Mouse (Mus musculus): ENCODE data around the gene Vpreb3.

Vpreb3 gene

DNA sequence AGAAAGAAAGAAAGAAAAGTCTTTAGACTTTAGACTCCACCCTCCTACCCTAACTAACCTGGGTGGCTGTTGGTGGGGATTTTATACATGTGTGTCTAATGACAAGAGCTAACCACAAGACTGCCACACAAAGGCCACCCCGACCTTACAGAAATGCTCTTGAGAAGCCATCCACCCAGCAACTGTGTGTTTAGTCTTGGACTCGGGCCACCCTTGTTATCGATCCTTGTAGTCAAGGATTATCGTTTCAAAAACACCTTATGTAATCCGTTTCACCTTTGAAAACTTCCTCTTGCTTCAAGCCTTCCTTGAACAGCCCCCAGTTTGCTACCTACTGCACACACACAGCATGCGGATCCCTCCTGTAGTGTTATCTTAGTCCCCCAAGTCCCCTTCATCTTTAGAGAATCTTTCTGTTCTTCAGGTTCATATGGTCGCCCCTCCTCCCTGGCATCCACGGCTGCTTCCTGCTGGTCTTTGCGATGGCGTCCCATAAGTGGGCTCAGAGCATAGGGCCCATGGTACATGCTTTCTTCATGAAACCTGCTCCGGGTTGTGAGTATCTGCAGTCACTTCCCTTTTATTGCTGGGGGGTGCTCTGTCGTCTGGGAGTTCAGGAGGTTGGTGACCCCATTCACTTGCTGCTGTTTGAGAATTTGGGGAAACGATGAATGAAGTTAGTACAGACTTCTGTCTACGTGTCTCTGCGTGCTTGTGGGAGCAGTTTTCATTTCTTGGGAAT is at the start of gene Vpreb3:
Vpreb3 (plus strand) TSS at position 322 of the 742 bp plus-strand sequence.
- DNase-seq (ENCODE audit: low read depth) = no peak

DNA sequence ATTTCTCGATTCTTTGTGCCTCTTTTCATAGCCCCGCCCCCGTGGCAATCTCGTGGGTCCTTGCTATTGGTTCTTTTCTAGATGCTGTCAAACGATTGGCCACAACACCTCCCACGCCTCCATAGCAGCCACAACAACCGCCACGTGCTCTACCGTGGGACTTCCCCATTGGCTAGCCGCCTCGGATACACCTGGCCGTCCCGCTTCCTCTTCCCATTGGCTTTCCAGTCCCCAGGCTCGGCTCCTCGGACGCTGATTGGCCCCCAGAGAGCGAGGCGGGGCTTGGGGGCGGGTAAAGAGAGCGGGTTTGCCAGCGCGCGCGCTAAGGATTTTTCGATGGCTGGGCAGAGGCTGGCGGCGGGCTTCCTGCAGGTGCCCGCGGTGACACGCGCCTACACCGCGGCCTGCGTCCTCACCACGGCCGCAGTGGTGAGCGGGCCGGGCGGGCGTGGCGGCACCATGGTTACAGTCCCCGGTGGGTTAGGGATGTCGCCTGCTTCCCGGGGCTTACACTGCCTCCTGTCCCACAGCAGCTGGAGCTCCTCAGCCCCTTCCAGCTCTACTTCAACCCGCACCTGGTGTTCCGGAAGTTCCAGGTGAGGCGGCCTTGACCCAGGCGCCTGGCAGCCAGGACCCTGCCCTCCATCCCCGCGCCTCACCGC is 49.6 kb upstream of the Vpreb3 start, which contains the start of gene Derl3:
Derl3 (plus strand) TSS at position 325 of the 662 bp plus-strand sequence.
- peak; percentile 96 for DNase-seq (ENCODE audit: low read depth)

DNA sequence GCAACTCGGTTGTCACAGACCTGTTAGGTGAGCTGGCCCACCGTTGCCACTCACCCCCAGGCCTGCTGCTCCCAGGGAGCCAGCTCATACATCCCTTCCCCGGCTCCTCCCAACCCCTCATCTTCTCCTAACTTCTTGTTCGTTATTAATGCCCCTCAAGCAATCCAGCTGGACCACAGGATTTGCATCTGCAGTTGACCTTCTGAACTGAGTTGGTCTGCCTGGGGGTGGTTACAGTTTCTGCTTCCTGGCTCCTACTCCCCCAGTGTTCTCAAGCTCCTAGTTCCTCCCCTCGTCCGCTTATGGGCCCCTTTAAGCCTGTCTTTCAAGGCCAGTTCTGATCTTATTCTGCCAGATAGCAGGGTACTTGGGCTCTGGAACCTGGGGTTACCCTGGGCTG is 48.3 kb upstream of the Vpreb3 start:
- no peak for DNase-seq (ENCODE audit: low read depth)

DNA sequence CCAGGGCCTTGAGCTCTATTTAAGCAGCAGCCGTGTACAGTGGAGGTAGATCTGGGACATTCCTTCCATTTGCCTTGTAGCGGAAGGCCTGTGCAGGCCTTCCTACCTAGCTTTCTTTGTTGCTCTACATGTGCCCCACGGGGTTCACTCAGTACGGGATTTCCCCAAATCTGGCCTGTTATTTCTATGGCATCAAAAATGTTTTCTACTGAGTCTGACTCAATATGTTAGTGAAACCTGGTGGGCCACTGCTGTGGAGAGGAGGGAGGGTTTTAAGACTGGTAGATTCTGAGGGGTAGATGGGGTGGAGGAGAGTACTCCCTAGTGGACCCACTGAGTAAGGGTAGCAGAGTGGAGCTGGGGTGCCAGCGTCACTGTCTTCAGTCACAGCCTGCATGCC is 47.1 kb upstream of the Vpreb3 start:
- no peak for DNase-seq (ENCODE audit: low read depth)

DNA sequence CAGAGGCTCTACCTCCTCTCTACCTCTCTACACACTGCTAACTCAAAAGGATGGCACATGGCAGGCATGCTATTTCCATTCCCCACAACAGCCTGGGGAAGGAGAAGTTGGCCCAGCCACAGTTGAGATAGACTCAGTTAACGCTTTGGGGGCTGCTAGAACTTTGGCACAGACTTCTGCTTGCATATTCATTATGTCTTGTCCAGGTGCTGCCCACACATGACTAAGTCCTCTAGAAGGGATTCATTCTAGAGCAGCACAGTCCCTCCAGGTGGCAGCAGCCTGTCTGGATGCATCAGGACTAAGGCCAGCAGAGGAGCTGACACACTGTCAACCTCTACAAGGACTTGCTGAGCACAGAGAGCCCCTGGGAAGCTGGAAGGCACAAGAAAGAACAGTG is 46.6 kb upstream of the Vpreb3 start:
- DNase-seq (ENCODE audit: low read depth) = no peak

DNA sequence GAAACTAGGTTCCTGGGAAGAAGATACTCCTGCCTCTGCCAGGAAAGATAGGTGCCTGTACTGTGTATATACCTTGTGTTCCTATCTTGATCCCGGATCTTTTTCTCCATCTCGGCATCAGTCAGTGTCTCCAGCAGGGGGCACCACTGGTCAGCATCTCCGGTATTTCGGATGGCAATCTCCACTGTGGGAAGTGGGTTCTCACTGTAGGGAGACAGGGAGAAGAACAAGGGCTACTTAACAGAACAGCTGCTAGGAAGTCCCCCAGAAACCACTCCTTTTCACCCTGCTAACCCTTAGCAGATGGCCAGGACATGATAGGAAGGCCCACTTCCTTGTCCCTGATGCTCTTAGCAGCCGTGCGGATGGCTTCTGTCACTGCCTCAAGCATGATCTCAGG is 45.5 kb upstream of the Vpreb3 start:
- DNase-seq (ENCODE audit: low read depth) = peak; percentile 36

DNA sequence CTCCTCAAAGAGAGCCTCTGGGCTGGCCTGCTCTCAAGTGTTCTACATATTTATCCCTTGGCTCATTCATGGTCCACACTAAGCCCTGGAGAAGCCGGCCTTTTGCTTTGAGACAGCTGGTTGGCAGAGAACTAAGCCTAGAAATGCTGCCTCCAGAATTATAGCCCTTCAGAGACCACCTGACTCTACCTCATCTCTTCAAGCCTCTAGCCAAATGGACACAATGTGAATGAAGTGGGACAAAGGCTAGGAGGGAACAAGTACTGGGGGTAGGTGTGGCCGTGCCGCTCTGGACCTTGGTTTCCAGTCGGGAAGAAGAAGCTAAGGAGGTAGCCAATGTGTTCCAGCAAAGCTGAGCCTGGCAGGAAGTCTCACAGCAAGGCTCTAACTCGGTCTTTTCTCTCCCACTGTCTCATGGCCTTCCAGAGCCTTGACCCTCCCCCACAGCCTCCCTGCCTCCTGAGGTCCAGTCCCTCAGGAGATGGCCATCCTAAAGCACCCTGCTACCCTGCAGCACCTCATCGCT is 44.8 kb upstream of the Vpreb3 start:
- DNase-seq (ENCODE audit: low read depth) = no peak

DNA sequence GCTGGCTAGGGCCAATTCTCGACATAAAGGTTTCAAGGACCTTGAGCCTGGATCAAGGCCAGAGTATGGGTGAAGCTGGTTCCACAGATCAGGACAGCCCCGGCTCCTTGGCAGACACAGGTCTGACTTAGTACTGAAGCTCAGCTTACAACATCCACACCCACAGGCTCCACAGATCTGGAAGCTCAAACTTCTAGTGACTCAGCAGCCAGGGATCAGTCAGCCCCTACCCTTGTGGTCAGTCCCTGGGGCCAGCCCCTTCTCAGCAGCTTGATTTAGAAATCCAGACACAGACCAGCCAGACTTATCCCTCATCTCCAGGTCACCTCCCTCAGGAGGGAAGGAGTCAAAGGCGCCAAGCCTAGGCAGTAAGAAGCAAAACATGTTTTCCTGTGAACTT is 44.0 kb upstream of the Vpreb3 start:
- DNase-seq (ENCODE audit: low read depth) = no peak

DNA sequence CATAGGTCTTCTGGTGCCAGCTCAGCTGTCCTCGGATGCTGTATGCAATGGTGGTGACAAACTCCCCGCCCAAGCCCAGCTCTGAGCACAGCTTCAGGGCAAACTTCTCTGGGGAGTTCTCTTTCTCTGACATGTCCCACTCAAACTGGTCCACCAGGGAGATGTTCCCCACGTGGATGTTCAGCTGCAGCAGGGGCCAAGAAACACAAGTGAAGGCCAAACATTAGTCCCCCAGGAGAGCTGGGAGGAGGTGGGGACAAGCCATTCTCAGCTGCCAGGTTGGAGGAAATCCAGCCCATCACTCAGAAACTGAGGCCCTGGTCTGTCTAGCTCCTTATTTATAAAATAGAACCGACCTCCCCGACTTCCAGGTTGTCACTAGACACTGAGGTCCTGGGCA is 38.5 kb upstream of the Vpreb3 start:
- no peak for DNase-seq (ENCODE audit: low read depth)

DNA sequence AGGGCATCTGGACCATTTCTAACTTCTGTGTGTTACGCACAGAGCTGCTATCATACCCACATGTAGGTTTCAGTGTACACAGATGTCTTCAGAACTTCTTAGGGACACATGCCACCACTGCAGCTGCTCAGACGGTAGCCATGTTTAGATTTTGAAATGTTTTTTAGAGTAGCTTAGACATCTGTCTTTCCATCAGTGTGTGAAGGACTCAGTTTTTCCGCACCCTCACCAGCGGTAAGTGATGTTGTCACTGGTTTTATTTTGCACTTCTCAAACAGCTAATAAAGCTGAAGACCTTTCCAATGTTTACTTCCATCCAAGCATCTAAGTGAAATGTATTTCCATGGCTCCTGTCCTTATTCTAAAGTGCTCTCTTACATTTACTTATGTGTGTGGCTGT is 36.0 kb upstream of the Vpreb3 start:
- no peak for DNase-seq (ENCODE audit: low read depth)

DNA sequence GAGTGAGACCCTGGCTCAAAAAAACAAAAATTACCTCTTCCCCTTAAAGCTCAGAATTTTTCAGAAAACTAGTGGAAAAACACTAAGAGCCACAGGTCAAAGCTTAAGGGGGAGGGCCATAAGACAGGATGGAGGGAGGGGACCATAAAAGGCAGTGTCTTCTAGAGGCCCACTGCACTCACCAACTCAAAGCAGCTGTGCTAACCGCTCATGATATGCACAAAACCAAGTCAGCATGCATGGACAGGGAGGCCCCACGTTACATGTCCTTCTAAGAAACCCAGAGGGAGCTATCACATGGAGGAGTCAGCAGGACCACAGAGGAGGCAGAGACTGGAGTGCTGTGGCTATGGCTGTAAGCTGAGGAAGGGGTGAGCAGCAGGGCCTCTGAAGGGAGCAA is 32.2 kb upstream of the Vpreb3 start:
- no peak for DNase-seq (ENCODE audit: low read depth)

DNA sequence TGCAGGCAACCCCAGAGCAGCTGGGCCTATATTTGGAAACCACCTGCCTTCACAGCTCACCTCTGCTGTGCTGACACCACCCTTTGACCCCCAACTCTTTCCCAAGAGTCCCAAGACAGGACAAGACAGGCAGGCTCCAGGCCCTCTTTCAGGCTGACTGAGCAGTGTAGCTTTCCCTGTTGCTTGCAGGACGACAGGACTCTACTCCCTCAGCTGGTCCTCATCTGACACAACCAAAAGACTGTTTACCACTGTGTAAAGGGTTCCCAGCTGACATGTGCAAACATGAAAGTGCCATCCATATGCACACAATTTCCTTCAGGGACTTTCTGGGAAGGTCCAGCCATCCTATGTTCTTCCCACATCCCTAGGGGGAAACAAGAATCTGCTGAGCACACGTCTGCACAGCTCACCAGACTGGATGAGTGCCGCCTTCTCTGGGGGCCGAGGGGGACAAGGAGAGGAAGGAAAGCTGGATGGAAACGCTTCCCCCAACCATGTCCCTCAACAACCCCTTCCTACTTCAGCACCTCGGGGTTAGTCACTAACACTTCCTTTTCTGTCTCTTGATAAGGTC is 29.8 kb upstream of the Vpreb3 start:
- no peak for DNase-seq (ENCODE audit: low read depth)

DNA sequence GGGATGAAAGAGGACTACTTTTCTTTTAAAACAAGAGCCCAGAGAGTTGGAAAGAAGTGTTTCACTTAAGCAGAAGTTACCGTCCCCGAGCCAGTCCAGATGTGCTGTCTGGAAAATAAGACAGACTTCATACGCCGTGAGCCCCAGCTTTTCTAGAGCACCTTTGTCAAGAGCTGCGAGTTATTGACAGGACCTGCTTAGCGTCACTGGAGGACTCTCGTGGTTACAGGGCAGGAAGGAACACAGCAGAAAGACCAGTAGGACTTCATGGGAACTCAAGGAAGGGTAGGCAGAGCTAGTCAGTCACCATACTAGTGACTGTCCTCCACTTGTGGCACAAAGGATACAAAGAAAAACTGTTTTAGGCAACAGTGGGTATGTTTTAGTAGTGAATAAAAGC is 27.3 kb upstream of the Vpreb3 start:
- DNase-seq (ENCODE audit: low read depth) = no peak

DNA sequence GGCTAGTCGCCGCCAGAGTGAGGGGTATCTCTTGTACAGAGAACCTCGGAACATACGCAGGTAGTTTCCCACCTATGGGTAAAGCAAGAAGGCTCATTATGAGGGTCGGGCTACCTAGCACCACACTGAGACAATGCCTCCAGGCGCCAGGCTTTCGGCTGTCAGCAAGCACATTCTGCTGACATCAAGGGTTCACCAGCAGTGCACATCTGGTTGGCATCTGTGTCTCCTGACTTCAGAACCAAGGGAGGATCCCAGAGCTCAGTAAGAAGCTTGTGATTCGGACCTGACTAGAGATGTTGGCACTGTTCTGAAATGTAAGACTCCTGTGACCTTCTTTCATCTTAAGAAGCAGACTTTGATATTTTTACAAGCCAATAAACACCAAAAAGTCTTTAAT is 26.0 kb upstream of the Vpreb3 start:
- no peak for DNase-seq (ENCODE audit: low read depth)

DNA sequence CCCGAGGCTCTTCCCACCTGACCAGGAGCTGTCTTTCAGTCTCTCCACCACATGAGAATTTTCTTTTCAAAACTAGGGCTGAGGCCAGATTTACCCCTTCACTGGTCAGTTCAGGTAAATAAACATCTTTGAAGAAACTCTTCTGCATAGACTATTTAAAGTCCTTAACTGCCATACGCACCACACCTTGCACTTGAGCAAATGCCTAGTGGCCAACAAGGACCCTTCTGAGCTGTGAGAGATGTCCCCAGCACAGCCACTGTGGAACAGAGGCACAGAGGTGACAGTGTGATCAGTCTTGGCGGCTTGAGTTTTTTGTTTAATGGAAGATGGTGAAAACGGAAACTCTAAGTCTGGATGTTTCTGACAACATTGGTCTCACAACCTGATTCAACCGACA is 23.8 kb upstream of the Vpreb3 start:
- no peak for DNase-seq (ENCODE audit: low read depth)

DNA sequence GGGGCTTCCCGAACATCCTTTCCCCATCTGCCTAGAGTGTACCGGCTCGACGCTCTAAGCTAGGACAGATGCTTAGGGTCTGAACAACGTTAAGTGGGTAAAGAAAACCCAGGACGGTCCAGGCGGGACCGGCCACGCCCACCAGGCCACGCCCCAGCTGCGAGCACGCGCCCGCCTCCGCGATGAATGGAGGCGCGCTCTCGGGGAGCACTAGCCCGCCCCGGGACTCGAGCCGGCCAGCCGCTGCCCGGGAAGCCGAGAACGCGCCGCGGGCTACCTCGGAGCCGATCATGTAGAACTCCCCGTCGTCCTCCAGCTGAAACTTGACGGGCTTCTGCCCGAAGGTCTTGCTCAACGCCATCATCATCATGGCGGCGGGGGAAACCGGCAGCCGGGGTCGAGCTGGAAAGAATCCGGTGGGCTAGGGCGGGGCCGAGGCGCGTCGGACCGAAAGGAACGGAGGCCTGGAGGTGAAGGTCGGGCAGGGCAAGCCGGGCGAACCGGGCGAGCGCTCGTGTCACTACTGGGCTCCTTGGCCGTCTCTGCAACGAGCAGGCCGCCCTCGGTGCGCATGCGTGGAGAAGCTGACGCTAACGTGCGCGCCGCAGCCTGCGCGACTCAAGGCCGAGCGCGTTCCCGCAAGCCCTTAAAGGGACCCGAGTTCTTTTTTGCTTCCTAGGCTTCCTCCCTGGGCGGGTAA is 21.7 kb upstream of the Vpreb3 start, which contains the start of gene Smarcb1:
Smarcb1 (minus strand) TSS at position 592 of the 700 bp plus-strand sequence.
- peak; percentile 88 for DNase-seq (ENCODE audit: low read depth)

DNA sequence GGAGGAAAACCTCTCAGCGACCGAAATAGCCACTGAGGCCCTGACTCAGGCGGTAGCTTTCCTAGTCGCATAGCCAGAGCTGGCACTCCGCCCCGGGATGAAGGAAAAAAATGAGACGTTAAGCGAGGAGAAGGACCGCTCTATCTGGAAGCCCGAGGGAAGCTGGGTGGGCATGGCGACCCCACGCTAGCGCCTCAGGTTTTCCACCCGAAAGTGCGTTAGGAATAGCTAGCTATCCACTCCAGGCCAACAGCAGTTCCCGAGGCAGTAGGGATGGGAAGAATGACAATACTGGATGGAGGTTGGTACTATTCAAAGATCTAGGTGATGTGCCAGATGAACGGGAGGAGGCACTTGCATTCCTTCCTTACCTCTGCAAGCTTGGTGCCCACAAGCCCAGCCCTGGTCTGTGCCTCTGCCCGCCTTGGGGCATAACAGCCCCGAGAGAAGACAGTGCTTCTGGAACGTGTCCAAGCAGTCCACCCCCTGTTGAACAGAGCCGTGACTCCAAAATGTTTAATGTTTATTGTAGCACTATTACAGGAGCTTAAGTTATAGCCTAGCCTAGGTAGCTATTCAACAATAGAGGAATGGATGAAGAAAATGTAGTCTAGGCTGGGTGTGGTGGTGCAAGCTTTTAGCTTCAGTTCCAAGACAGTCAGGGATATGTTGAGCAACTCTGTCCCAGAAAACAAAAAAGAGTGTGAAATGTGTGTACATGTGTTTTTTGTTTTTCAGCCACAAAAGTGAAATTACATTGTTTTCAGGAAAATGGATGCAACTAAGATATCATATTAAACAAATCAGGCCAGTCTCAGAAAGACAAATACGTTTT is 20.9 kb upstream of the Vpreb3 start:
- no peak for DNase-seq (ENCODE audit: low read depth)

DNA sequence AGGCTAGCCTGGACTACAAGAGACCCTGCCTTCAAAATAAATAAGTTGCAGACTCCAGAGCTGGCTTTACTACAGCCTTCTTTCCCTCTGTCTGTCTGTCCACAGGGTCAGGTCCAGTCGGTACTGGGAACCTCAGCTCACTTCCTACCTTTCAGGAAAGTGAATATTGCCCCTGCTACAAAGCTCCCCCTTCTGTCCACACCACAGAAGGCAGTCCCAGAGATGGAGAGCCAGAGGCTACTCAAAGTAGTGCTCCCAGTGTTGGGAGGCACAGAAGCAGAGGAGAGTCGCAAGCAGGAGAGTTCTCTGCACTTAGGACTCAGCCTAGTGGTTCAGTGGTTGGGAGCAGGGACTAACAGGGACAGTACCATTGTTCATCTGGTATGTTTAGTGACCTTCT is 18.5 kb upstream of the Vpreb3 start:
- DNase-seq (ENCODE audit: low read depth) = no peak

DNA sequence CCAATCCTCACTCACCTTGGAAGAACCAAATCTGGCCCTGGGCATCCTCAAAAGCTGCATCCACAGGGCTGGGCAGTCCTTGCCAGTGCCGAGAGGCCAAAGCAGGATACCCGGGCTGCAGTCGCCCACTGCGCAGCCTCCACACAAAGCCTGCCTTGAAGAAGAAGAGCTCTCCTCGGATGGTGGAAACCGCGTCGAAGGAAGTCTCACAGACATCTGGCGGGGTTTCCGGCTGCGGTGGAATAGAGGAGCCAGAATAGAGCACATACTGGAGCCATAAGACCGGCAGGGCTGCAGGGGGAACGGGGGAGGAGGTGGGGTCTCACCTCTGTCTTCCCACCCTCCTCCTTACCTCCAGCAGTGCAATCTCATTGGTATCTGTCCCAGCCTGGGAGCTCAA is 16.5 kb upstream of the Vpreb3 start:
- DNase-seq (ENCODE audit: low read depth) = no peak

DNA sequence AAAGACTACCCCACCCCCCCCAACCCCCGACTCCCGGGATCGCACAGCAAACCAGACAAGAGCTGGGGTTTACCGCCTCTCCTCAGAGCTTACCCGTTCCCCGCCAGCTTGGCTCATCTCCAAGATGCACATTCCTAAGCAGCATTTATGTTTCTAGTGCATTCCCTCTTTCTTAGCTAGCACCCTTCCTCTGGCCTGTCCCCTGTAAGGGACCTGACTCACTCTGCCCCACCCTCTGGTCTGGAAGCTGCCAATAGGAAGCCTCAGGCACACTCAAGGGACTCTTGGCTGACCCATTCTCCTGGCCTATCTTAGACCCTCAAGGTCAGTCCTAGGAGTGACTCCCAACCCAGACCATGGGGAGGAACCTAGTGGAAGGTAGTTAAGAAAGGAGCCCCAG is 12.6 kb upstream of the Vpreb3 start:
- no peak for DNase-seq (ENCODE audit: low read depth)

DNA sequence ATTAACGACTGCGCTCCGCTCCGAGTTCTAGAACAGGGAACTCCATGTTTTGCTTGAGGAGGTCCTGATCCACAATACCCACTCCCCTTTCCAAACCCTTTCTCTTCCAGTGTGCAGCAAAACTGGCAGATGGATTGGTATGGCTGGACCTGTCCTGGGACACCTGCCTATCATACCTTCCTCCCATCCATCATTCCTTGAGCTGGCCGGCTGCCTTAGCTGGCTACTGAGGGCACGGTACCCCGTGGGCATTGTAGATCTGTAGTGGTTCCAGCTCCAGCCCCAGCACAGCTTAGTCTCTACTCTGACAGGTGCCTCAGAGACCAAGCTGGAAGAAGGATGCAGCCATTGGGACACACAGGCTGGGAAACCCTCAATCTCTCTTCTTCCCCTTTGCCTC is 11.5 kb upstream of the Vpreb3 start:
- DNase-seq (ENCODE audit: low read depth) = no peak
